ENCODE assay signal across 38 mouse cellular contexts in genomic region chr2:154769930-154770329, GRCm38 (mm10). TPM values are rescaled to one million over a fixed set of nuclear protein-coding genes. Genes with fewer than 3 reads are reported as not detected.
"Had no signal": no experiment of that assay in that cellular context is flagged by ENCODE, and none has a peak within 500 bp of the region (broad histone marks: within the 10 kb centered on the region; RNA-seq: fewer than 3 reads in every experiment).

Gene Gm14214, minus strand, starts transcription at chr2:154770030.

- ATAC-seq: liver, embryonic 12.5 days; liver, postnatal 0 days; lung, postnatal 0 days; midbrain, embryonic 13.5 days; midbrain, embryonic 15.5 days; midbrain, embryonic 16.5 days had no signal

- H3K4me3 ChIP-seq: left cerebral cortex, adult 2 months; limb, embryonic 10.5 days; limb, embryonic 12.5 days; limb, embryonic 13.5 days; limb, embryonic 15.5 days; liver, embryonic 12.5 days; liver, embryonic 15.5 days; lung, embryonic 15.5 days; megakaryocyte, embryonic 14.5 days; midbrain, embryonic 10.5 days; midbrain, embryonic 12.5 days; midbrain, embryonic 13.5 days; midbrain, embryonic 15.5 days; myocyte; neural tube, embryonic 12.5 days had no signal

- H3K9me3 ChIP-seq: limb, embryonic 10.5 days; limb, embryonic 15.5 days; liver, embryonic 12.5 days; liver, embryonic 15.5 days; lung, embryonic 15.5 days; midbrain, embryonic 10.5 days; midbrain, embryonic 12.5 days; midbrain, embryonic 13.5 days; midbrain, embryonic 15.5 days had no signal

- H3K4me2 ChIP-seq: limb, embryonic 12.5 days; limb, embryonic 13.5 days; limb, embryonic 15.5 days; liver, embryonic 12.5 days; liver, embryonic 15.5 days; lung, embryonic 14.5 days; lung, embryonic 15.5 days; midbrain, embryonic 11.5 days; midbrain, embryonic 12.5 days; midbrain, embryonic 13.5 days; midbrain, embryonic 15.5 days; neural tube, embryonic 12.5 days had no signal

- H3K4me1 ChIP-seq: limb, embryonic 10.5 days; limb, embryonic 15.5 days; midbrain, embryonic 13.5 days; midbrain, embryonic 15.5 days; neural tube, embryonic 12.5 days had no signal

- H3K36me3 ChIP-seq: limb, embryonic 10.5 days; limb, embryonic 12.5 days; limb, embryonic 13.5 days; limb, embryonic 15.5 days; liver, embryonic 12.5 days; liver, embryonic 15.5 days; lung, embryonic 15.5 days; midbrain, embryonic 10.5 days; midbrain, embryonic 12.5 days; midbrain, embryonic 13.5 days; midbrain, embryonic 15.5 days; neural tube, embryonic 12.5 days had no signal

- DNase-seq: left cerebral cortex, postnatal 4 days; liver; liver, postnatal 0 days; lung, adult 18-20 months; lung, adult 2 months; lung, embryonic 14.5 days; lung, postnatal 10 days; lung, postnatal 14 days; lung, postnatal 36 days; lung, postnatal 4 days; midbrain, embryonic 14.5 days had no signal

- H3K27me3 ChIP-seq: limb, embryonic 12.5 days; limb, embryonic 13.5 days; limb, embryonic 15.5 days; liver, embryonic 12.5 days; liver, embryonic 15.5 days; lung, embryonic 15.5 days; megakaryocyte, embryonic 14.5 days; midbrain, embryonic 12.5 days; midbrain, embryonic 13.5 days; midbrain, embryonic 15.5 days; neural tube, embryonic 12.5 days had no signal

- H3K27ac ChIP-seq: left cerebral cortex, adult 2 months; limb, embryonic 10.5 days; limb, embryonic 12.5 days; limb, embryonic 13.5 days; limb, embryonic 15.5 days; liver, embryonic 14.5 days; liver, embryonic 15.5 days; lung, embryonic 15.5 days; macrophage; midbrain, embryonic 10.5 days; midbrain, embryonic 12.5 days; midbrain, embryonic 13.5 days; midbrain, embryonic 15.5 days; neural tube, embryonic 12.5 days had no signal

- H3K9ac ChIP-seq: limb, embryonic 12.5 days; limb, embryonic 13.5 days; limb, embryonic 15.5 days; liver, embryonic 12.5 days; liver, embryonic 14.5 days; liver, embryonic 15.5 days; liver, postnatal 0 days; lung, embryonic 14.5 days; lung, embryonic 15.5 days; midbrain, embryonic 12.5 days; midbrain, embryonic 13.5 days; midbrain, embryonic 15.5 days; neural tube, embryonic 12.5 days had no signal

RNA-seq across cellular contexts. Expression of gene Gm14214, which starts in this region (rescaled TPM):
- polyA plus RNA-seq: limb, embryonic 10.5 days; limb, embryonic 11.5 days; limb, embryonic 12.5 days; limb, embryonic 13.5 days; limb, embryonic 14.5 days; limb, embryonic 15.5 days; liver, adult 2 months; liver, embryonic 12.5 days; liver, embryonic 14.5 days; liver, embryonic 15.5 days; liver, embryonic 16.5 days; liver, postnatal 0 days; lung, adult 2 months; lung, embryonic 14.5 days; lung, embryonic 15.5 days; lung, embryonic 16.5 days; lung, postnatal 0 days; macrophage; midbrain, embryonic 10.5 days; midbrain, embryonic 11.5 days; midbrain, embryonic 12.5 days; midbrain, embryonic 13.5 days; midbrain, embryonic 14.5 days; midbrain, embryonic 15.5 days; midbrain, embryonic 16.5 days; midbrain, postnatal 0 days; myocyte; neural tube, embryonic 11.5 days; neural tube, embryonic 12.5 days had no signal
